Mouse (Mus musculus): Measurements from ENCODE around the gene Tas1r1. TPM values are rescaled to one million over a fixed set of nuclear protein-coding genes. Genes with fewer than 3 reads are reported as not detected.
"Not testable (repeated sequence)": the region's sequence is repeated elsewhere in the genome, so short reads cannot be mapped to it uniquely, and the experiment has no call there.

Tas1r1 gene
- total and polyA plus RNA-seq, 2 experiments from 2014 or later, result 0.11 to 1.6 TPM

DNA sequence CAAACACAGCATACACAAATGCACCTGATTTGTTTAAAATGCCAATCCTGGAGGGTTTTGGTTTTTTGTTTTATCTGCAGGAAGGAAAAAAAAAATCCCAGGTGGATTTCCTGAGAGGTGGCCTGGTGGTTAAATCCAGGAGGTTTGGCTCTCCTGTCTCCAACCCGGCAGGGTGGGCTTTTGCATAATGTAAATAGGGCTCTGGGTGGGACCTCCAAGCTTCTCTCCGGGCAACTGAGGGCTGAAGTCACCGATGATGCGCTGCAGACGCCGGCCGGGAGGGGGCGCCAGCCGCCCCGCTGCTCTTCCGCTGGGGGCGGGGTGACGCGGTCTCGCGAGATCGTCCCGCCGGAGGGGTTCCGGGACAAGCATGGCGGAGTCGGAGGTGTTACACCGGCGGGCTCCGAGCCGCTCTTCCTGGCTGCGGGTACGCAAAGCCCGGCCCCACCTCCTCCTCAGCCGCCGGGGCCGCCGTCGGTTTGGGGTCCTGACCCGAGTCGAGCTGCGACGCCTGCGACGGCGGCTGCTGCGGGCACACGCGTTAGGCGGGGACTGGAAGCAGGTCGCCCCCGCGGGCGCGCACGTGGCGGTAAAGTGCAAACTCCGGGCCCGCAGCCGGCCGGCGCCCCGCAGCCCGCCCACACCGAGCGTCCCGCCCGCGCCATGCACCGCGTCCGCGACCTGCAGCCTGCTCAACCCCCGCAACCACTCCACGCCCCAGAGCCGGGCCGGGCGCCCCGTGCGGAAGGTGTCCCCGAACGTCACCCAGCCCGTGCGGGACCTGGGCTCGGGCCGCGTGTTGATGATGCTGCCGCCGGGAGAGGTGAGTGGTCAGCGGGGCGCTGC, 840 bp upstream of the Tas1r1 start, which contains the start of gene Nol9:
TSS of gene Nol9 (plus strand) at position 337 of the 846 bp plus-strand sequence.
- peak; percentile 94 for TF ChIP-seq CTCF (IDR thresholded peaks at IDR 0.05)
- under 1% methylated on average over 65 of the region's 86 CpGs for WGBS
- DNase-seq (ENCODE audit: low spot score) (peak; percentile 87), ATAC-seq (ENCODE audit: low FRiP score) (peak; percentile 90)
- H3K27ac ChIP-seq (ENCODE audit: low read depth, low read length), result peak within 1 kb of the TSS; percentile 43
- peaks cover 21% of the 10 kb centered on the region for H3K36me3 ChIP-seq (ENCODE audit: insufficient read depth, low read length)
- H3K9ac ChIP-seq (replicated peaks; ENCODE audit: low read length, poor library complexity, severe bottlenecking), result peak within 1 kb of the TSS; percentile 84
- H3K4me3 ChIP-seq (ENCODE audit: low read depth, low read length), result peak within 1 kb of the TSS; percentile 85
- peak within 1 kb of the TSS; percentile 74 for H3K4me2 ChIP-seq (ENCODE audit: low read depth, low read length, poor library complexity, severe bottlenecking)
- H3K4me1 ChIP-seq (ENCODE audit: insufficient read depth, low read length), result peaks cover 10% of the 10 kb centered on the region
- H3K27me3 ChIP-seq (ENCODE audit: insufficient read depth, low read length), result no peaks in the 10 kb centered on the region
- no peaks in the 10 kb centered on the region for H3K9me3 ChIP-seq (ENCODE audit: low read length)

DNA sequence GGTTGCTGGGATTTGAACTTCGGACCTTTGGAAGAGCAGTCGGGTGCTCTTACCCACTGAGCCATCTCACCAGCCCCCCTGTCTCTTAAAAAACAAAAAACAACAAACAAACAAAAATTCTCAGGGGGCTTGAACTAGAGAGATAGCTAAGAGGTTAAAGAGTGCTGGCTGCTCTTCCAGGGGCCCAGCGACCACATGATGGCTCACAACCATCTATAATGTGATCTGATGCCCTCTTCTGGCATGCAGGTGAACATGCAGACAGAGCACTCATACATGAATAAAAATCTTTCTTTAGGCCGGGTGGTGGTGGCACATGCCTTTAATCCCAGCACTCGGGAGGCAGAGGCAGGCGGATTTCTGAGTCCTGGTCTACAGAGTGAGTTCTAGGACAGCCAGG, 1.9 kb downstream of the Tas1r1 start:
- H3K9me3 ChIP-seq (ENCODE audit: low read length); ATAC-seq (ENCODE audit: low FRiP score): not testable (repeated sequence)
- WGBS, result 90% methylated on average over 6 of the region's 6 CpGs

DNA sequence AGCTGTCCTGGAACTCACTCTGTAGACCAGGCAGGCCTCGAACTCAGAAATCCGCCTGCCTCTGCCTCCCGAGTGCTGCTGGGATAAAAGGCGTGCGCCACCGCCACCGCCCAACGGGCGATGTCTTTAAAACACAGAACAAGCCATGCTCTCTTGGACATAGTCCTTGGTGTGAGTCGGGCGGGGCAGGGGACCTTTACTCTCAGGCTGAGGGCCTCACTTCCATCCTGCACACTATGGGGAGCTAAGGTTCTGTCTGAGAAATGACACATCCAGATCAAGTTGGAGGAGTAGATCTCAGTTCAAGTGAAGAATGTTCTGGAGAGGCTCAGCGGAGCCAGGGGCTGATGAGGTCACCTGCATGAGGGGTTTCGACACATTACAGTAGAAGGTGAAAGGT, 5.4 kb downstream of the Tas1r1 start:
- Histone ChIP-seq H3K27ac (ENCODE audit: low read depth, low read length) (no peak overlapping the region), H3K36me3 (ENCODE audit: insufficient read depth, low read length) (no peaks in the 10 kb centered on the region), H3K4me2 (ENCODE audit: low read depth, low read length, poor library complexity, severe bottlenecking) (no peak overlapping the region), H3K4me1 (ENCODE audit: insufficient read depth, low read length) (peaks cover 16% of the 10 kb centered on the region; the same call in 1 of the 2 replicates), H3K27me3 (ENCODE audit: insufficient read depth, low read length) (no peaks in the 10 kb centered on the region), H3K4me3 (ENCODE audit: low read depth, low read length) (no peak overlapping the region), H3K9me3 (ENCODE audit: low read length) (no peaks in the 10 kb centered on the region), H3K9ac (replicated peaks; ENCODE audit: low read length, poor library complexity, severe bottlenecking) (no peak overlapping the region)
- DNase-seq (ENCODE audit: low spot score), result no peak
- WGBS, result 91% methylated on average over 13 of the region's 13 CpGs
- ATAC-seq (ENCODE audit: low FRiP score), result no peak
- TF ChIP-seq CTCF (IDR thresholded peaks at IDR 0.05), result no peak

More for the DNA sequence above, 1.9 kb downstream of the Tas1r1 start:
- H3K27ac ChIP-seq (ENCODE audit: low read depth, low read length); H3K4me2 ChIP-seq (ENCODE audit: low read depth, low read length, poor library complexity, severe bottlenecking); H3K4me3 ChIP-seq (ENCODE audit: low read depth, low read length); H3K36me3 ChIP-seq (ENCODE audit: insufficient read depth, low read length); H3K9ac ChIP-seq (replicated peaks; ENCODE audit: low read length, poor library complexity, severe bottlenecking); DNase-seq (ENCODE audit: low spot score); H3K27me3 ChIP-seq (ENCODE audit: insufficient read depth, low read length): not testable (repeated sequence)
- H3K4me1 ChIP-seq (ENCODE audit: insufficient read depth, low read length), result peaks cover 10% of the 10 kb centered on the region
- TF ChIP-seq CTCF (IDR thresholded peaks at IDR 0.05), result peak; percentile 22

DNA sequence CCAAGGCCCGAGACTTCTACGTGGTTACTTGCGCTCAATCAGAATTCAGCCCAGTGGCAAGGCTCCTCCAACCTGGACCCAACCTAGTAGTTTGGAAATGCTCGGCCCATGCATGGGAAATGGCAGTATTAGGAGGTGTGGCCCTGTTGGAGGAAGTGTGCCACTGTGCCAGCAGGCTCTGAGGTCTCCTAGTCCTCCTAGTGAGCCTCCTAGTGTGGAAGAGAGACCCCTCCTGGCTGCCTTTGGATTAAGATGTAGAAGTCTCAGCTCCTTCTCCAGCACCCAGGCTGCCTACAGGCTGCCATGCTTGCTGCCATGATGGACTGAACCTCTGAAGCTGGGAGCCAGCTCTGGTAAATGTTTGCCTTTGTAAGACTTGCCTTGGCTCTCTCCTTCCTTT, 8.4 kb downstream of the Tas1r1 start:
- Histone ChIP-seq H3K9ac (replicated peaks; ENCODE audit: low read length, poor library complexity, severe bottlenecking) (no peak overlapping the region), H3K4me1 (ENCODE audit: insufficient read depth, low read length) (peaks cover 31% of the 10 kb centered on the region), H3K9me3 (ENCODE audit: low read length) (no peaks in the 10 kb centered on the region), H3K4me2 (ENCODE audit: low read depth, low read length, poor library complexity, severe bottlenecking) (peak overlapping the region; percentile 5; the same call in 1 of the 2 replicates), H3K27me3 (ENCODE audit: insufficient read depth, low read length) (no peaks in the 10 kb centered on the region), H3K36me3 (ENCODE audit: insufficient read depth, low read length) (no peaks in the 10 kb centered on the region), H3K27ac (ENCODE audit: low read depth, low read length) (no peak overlapping the region), H3K4me3 (ENCODE audit: low read depth, low read length) (no peak overlapping the region)
- no peak for ATAC-seq (ENCODE audit: low FRiP score)
- 52% methylated on average over 4 of the region's 4 CpGs for whole genome bisulfite sequencing
- DNase-seq (ENCODE audit: low spot score), result peak; percentile 64
- TF ChIP-seq CTCF (IDR thresholded peaks at IDR 0.05), result peak; percentile 56

DNA sequence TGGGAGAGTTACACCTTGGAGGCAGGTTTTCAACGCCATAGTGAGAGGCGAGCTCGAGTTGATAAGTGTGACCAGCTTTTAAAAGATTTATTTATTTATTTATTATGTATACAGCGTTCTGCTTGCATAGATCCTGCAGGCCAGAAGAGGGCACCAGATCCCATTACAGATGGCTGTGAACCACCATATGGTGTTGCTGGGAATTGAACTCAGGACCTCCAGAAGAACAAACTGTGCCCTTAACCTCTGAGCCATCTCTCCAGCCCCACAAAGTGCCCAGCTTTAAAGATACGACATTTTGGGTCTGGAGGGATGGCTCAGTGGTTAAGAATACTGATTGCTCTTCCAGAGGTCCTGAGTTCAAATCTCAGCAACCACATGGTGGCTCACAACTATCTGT, 9.3 kb downstream of the Tas1r1 start:
- Histone ChIP-seq H3K4me1 (ENCODE audit: insufficient read depth, low read length) (peaks cover 31% of the 10 kb centered on the region), H3K4me2 (ENCODE audit: low read depth, low read length, poor library complexity, severe bottlenecking) (peak overlapping the region; percentile 75), H3K4me3 (ENCODE audit: low read depth, low read length) (peak overlapping the region; percentile 61; the same call in 1 of the 2 replicates), H3K27me3 (ENCODE audit: insufficient read depth, low read length) (no peaks in the 10 kb centered on the region), H3K36me3 (ENCODE audit: insufficient read depth, low read length) (peaks cover 4% of the 10 kb centered on the region; the same call in 1 of the 2 replicates), H3K27ac (ENCODE audit: low read depth, low read length) (no peak overlapping the region), H3K9me3 (ENCODE audit: low read length) (no peaks in the 10 kb centered on the region), H3K9ac (replicated peaks; ENCODE audit: low read length, poor library complexity, severe bottlenecking) (no peak overlapping the region)
- WGBS, result 34% methylated on average over 5 of the region's 5 CpGs
- TF ChIP-seq CTCF (IDR thresholded peaks at IDR 0.05), result peak; percentile 64
- no peak for DNase-seq (ENCODE audit: low spot score)
- no peak for ATAC-seq (ENCODE audit: low FRiP score)

DNA sequence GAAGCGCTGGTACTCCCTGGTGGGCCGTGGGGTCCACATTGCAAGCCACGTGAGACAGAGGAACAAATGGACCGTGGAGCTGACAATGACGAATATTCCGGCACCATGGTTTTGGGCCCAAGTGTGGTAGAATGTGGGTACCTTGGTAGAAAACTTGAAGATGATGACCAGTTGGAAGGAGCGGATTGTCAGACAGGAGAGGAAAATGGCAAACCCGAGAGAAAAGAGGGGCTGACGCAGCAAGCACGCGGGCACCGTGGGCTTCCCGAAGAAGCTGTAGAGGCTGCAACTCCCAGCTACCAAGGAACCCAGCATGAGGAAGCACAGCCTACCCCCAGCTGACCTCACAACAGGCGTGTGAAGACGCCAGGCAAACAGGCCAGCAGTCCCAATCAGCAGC, 9.9 kb downstream of the Tas1r1 start:
- DNase-seq (ENCODE audit: low spot score), result no peak
- no peak for ATAC-seq (ENCODE audit: low FRiP score)
- H3K4me3 ChIP-seq (ENCODE audit: low read depth, low read length), result peak overlapping the region; percentile 61
- TF ChIP-seq CTCF (IDR thresholded peaks at IDR 0.05), result no peak
- peaks cover 31% of the 10 kb centered on the region for H3K4me1 ChIP-seq (ENCODE audit: insufficient read depth, low read length)
- H3K27me3 ChIP-seq (ENCODE audit: insufficient read depth, low read length), result no peaks in the 10 kb centered on the region
- H3K9me3 ChIP-seq (ENCODE audit: low read length), result no peaks in the 10 kb centered on the region
- peak overlapping the region; percentile 69; the same call in 1 of the 2 replicates for H3K27ac ChIP-seq (ENCODE audit: low read depth, low read length)
- H3K9ac ChIP-seq (replicated peaks; ENCODE audit: low read length, poor library complexity, severe bottlenecking), result peak overlapping the region; percentile 63
- 64% methylated on average over 15 of the region's 15 CpGs for WGBS
- H3K36me3 ChIP-seq (ENCODE audit: insufficient read depth, low read length), result peaks cover 7% of the 10 kb centered on the region
- H3K4me2 ChIP-seq (ENCODE audit: low read depth, low read length, poor library complexity, severe bottlenecking), result peak overlapping the region; percentile 75

Measured in midbrain, postnatal 0 days (tissue).